Mouse (Mus musculus) megakaryocyte-erythroid progenitor cell, adult 5-6 weeks (primary cell): ENCODE measurements at regions not wholly inside any gene's neighbourhood (a gene's known extent, or its start where the extent isn't known, plus 50 kb on each side); places are given as distances from the start of the nearest gene placed in this dataset.

Experiments used
- ATAC-seq: replicated peaks from 2 replicates; pipeline ENCODE4 v1.8.0; 2016; ENCODE audit warnings: mild to moderate bottlenecking, inconsistent platforms; ENCODE audit not compliant: severe bottlenecking, poor library complexity, low FRiP score, low TSS enrichment

GRCm38 (mm10) chr13:44250474-44251201 lies 466.1 kb downstream of the Cd83 start:
- ATAC-seq: no peak

- no peak for ATAC-seq
Observed at GRCm38 (mm10) chr13:44251503-44251902, 466.9 kb downstream of the Cd83 start.

GRCm38 (mm10) chr13:44252496-44252895 lies 467.9 kb downstream of the Cd83 start:
- no peak for ATAC-seq

- no peak for ATAC-seq
Observed at GRCm38 (mm10) chr13:44258422-44258821, 470.9 kb upstream of the Jarid2 start.

GRCm38 (mm10) chr13:44260039-44260438 lies 469.2 kb upstream of the Jarid2 start:
- ATAC-seq: no peak

GRCm38 (mm10) chr13:44260637-44261333 lies 468.5 kb upstream of the Jarid2 start:
- no peak for ATAC-seq

GRCm38 (mm10) chr13:44272746-44273524 lies 456.3 kb upstream of the Jarid2 start:
- ATAC-seq: no peak

GRCm38 (mm10) chr13:44277952-44278351 lies 451.3 kb upstream of the Jarid2 start:
- ATAC-seq: no peak

GRCm38 (mm10) chr13:44279036-44279435 lies 450.2 kb upstream of the Jarid2 start:
- ATAC-seq: no peak

- no peak for ATAC-seq
Observed at GRCm38 (mm10) chr13:44280296-44280695, 449.0 kb upstream of the Jarid2 start.

GRCm38 (mm10) chr13:44281796-44282195 lies 447.5 kb upstream of the Jarid2 start:
- ATAC-seq: no peak

- ATAC-seq: no peak
Observed at GRCm38 (mm10) chr13:44282306-44282705, 447.0 kb upstream of the Jarid2 start.

- no peak for ATAC-seq
Observed at GRCm38 (mm10) chr13:44282731-44283571, 446.3 kb upstream of the Jarid2 start.

- ATAC-seq: no peak
Observed at GRCm38 (mm10) chr13:44285881-44286280, 443.4 kb upstream of the Jarid2 start.

- ATAC-seq: no peak
Observed at GRCm38 (mm10) chr13:44290199-44290598, 439.1 kb upstream of the Jarid2 start.

GRCm38 (mm10) chr13:44292476-44293056 lies 436.7 kb upstream of the Jarid2 start:
- no peak for ATAC-seq

GRCm38 (mm10) chr13:44293736-44294416 lies 435.4 kb upstream of the Jarid2 start:
- ATAC-seq: no peak

- ATAC-seq: no peak
Observed at GRCm38 (mm10) chr13:44295621-44296020, 433.7 kb upstream of the Jarid2 start.

- no peak for ATAC-seq
Observed at GRCm38 (mm10) chr13:44300611-44301010, 428.7 kb upstream of the Jarid2 start.
